Mouse (Mus musculus): ENCODE results near the gene Rabgef1. TPM values are rescaled to one million over a fixed set of nuclear protein-coding genes. Genes with fewer than 3 reads are reported as not detected.

Gene Rabgef1
- total and polyA plus RNA-seq, 3 experiments: 27.9 to 63.3 (median 32.9) TPM

Other genes starting within 250 kb of the Rabgef1 start
- 10 to 100 TPM; 23.0 to 33.8 TPM for gene Vkorc1l1, start 229.8 kb upstream of the Rabgef1 start, total RNA-seq (2021)
- gene Vkorc1l1, start 229.8 kb upstream of the Rabgef1 start, polyA plus RNA-seq (2012; rRNA removed): 9.8 and 10.4 TPM in 2 replicates
- gene Gusb, start 168.7 kb upstream of the Rabgef1 start, total RNA-seq (2021): 10 to 100 TPM; 42.6 to 57.1 TPM
- gene Gusb, start 168.7 kb upstream of the Rabgef1 start, polyA plus RNA-seq (2012; rRNA removed): 35.4 and 41.9 TPM in 2 replicates
- gene Asl, start 142.6 kb upstream of the Rabgef1 start, total RNA-seq (2021): 100 to 1,000 TPM in 1 of 2 experiments, 10 to 100 TPM in 1; 92.5 to 106 TPM
- gene Asl, start 142.6 kb upstream of the Rabgef1 start, polyA plus RNA-seq (2012; rRNA removed): 74.2 and 115 TPM in 2 replicates
- gene Crcp, start 142.5 kb upstream of the Rabgef1 start, total RNA-seq (2021): 10 to 100 TPM; 33.6 to 43.0 TPM
- 6.6 and 10.2 TPM in 2 replicates for gene Crcp, start 142.5 kb upstream of the Rabgef1 start, polyA plus RNA-seq (2012; rRNA removed)
- 10 to 100 TPM; 27.5 to 66.2 TPM for gene Tpst1, start 98.5 kb upstream of the Rabgef1 start, total RNA-seq (2021)
- gene Tpst1, start 98.5 kb upstream of the Rabgef1 start, polyA plus RNA-seq (2012; rRNA removed): 39.5 and 42.4 TPM in 2 replicates
- gene Kctd7, start 26.9 kb upstream of the Rabgef1 start, total RNA-seq (2021): 10 to 100 TPM; 10.3 to 14.5 TPM
- gene Kctd7, start 26.9 kb upstream of the Rabgef1 start, polyA plus RNA-seq (2012; rRNA removed): 33.2 and 36.3 TPM in 2 replicates
- gene Tmem248, start 45.3 kb downstream of the Rabgef1 start, total RNA-seq (2021): 10 to 100 TPM; 66.7 to 78.7 TPM
- gene Tmem248, start 45.3 kb downstream of the Rabgef1 start, polyA plus RNA-seq (2012; rRNA removed): 45.8 and 51.1 TPM in 2 replicates
- gene Sbds, start 83.7 kb downstream of the Rabgef1 start, total RNA-seq (2021): 100 to 1,000 TPM; 103 to 138 TPM
- gene Sbds, start 83.7 kb downstream of the Rabgef1 start, polyA plus RNA-seq (2012; rRNA removed): 44.3 and 46.6 TPM in 2 replicates
- gene Tyw1, start 83.8 kb downstream of the Rabgef1 start, total RNA-seq (2021): 10 to 100 TPM; 25.8 to 32.3 TPM
- 8.1 and 8.2 TPM in 2 replicates for gene Tyw1, start 83.8 kb downstream of the Rabgef1 start, polyA plus RNA-seq (2012; rRNA removed)
- gene Caln1, start 197.7 kb downstream of the Rabgef1 start, total RNA-seq (2021): 10 to 100 TPM; 33.7 to 46.2 TPM
- gene Caln1, start 197.7 kb downstream of the Rabgef1 start, polyA plus RNA-seq (2012; rRNA removed): 19.4 and 19.7 TPM in 2 replicates
- not detected for gene A330070K13Rik, start 212.8 kb downstream of the Rabgef1 start, total RNA-seq (2021)
- not detected in 2 replicates for gene A330070K13Rik, start 212.8 kb downstream of the Rabgef1 start, polyA plus RNA-seq (2012; rRNA removed)